Mouse (Mus musculus): ENCODE measurements around the gene Fam135a.

DNA sequence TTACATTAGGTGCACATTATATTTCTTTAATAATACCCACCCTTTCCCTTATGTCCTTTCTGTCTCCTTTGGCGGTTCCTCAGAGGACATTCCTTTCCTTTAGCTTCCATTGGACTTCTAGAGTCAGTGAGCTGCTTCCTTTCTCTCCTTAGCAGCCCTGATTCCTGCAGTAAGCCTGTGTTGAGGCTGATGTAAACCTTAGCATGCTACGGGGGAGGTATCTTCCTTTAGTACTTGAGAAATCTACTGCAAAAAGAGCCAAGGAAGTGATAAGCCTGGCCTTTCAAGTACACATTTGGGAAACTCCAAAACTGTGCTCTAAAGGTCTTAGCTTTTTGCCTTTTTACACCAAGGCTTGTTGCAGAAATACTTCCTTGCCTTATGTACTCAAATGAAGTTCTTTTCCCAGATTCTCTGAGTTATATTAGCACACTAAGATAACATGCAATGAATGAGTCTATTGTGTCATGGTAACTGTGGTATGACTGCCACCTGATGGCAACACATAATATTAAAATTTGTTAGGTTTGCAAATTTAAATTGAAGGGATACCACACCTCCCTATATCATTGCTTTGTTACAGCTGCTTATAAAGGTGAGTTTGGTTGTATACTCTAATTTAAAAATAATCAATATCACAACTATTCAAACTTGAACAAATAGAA is 66.2 kb downstream of the Fam135a start:
- TF ChIP-seq CTCF (IDR thresholded peaks at IDR 0.05 in 2 of 3, conservative IDR thresholded peaks at IDR 0.05 in 1 of 3; ENCODE audit: control insufficient read depth in 1 of 3, insufficient read depth in 1 of 3, low read depth in 2 of 3, low read length in 3 of 3, poor library complexity in 1 of 3, severe bottlenecking in 1 of 3) (peak in 2 of 3 experiments; percentile 30 to 82; a peak in 3 of 6 replicates), UBTF (IDR thresholded peaks at IDR 0.05; ENCODE audit: borderline replicate concordance, insufficient read depth, low read depth, low read length) (no peak)
